Mouse (Mus musculus) liver, embryonic 14.5 days (tissue): ENCODE data around the gene Gpr142. TPM values are rescaled to one million over a fixed set of nuclear protein-coding genes. Genes with fewer than 3 reads are reported as not detected.

Source experiments
- ATAC-seq: fragments of 200-750 bp; cut with Nextera tagmentation; 2 replicates; pipeline ENCODE4 v1.8.0; 2017; ENCODE audit warnings: moderate number of reproducible peaks, mild to moderate bottlenecking, moderate library complexity; ENCODE audit not compliant: insufficient read depth
- DNase-seq, 3 experiments: peaks; one replicate each; pipeline ENCODE4 v3.0.0-alpha.2; 2012 to 2013; ENCODE audit warnings: low read depth in 3 of 3, low spot score in 3 of 3
- H3K27ac ChIP-seq: fragments of 300-500 bp; sonication (generic); 2 replicates; pipeline ENCODE4 v1.5.1; 2014; ENCODE audit warnings: moderate library complexity, mild to moderate bottlenecking, control low read depth, inconsistent platforms
- H3K27me3 ChIP-seq: fragments of 300-500 bp; sonication (generic); 2 replicates; pipeline ENCODE4 v1.6.1; 2014; ENCODE audit warnings: mild to moderate bottlenecking, low read length, moderate library complexity; ENCODE audit not compliant: control insufficient read depth, insufficient read depth
- H3K36me3 ChIP-seq: fragments of 300-500 bp; sonication (generic); replicated peaks from 2 replicates; pipeline ENCODE4 v1.6.1; 2014; ENCODE audit warnings: low read depth; ENCODE audit not compliant: control insufficient read depth, insufficient read depth
- H3K4me1 ChIP-seq, 2 experiments: fragments of 200-500 bp in 1 of 2; fragments of 300-500 bp in 1 of 2; sonication (generic) in 1 of 2; replicated peaks; 2 replicates each; pipeline ENCODE4 v1.6.1; 2012 to 2014; ENCODE audit warnings: antibody characterized with exemption in 1 of 2, inconsistent platforms in 1 of 2, low read length in 1 of 2; ENCODE audit not compliant: control insufficient read depth in 2 of 2, insufficient read depth in 2 of 2
- H3K4me2 ChIP-seq: fragments of 300-500 bp; sonication (generic); 2 replicates; pipeline ENCODE4 v1.6.1; 2014; ENCODE audit warnings: low read depth, mild to moderate bottlenecking, control low read depth, moderate library complexity
- H3K4me3 ChIP-seq, 2 experiments: fragments of 200-500 bp in 1 of 2; fragments of 300-500 bp in 1 of 2; sonication (generic) in 1 of 2; 2 replicates each; pipeline ENCODE4 v1.5.1; 2012 to 2014; ENCODE audit warnings: low read depth in 2 of 2, low read length in 2 of 2, mild to moderate bottlenecking in 2 of 2, control low read depth in 1 of 2, inconsistent platforms in 1 of 2, moderate library complexity in 1 of 2; ENCODE audit not compliant: insufficient read depth in 1 of 2
- H3K9ac ChIP-seq: fragments of 300-500 bp; sonication (generic); replicated peaks from 2 replicates; pipeline ENCODE4 v1.6.1; 2014; ENCODE audit warnings: mild to moderate bottlenecking, control low read depth, moderate library complexity
- H3K9me3 ChIP-seq: fragments of 300-500 bp; sonication (generic); 2 replicates; pipeline ENCODE4 v1.6.1; 2016; ENCODE audit warnings: low read length, mixed read lengths; ENCODE audit not compliant: control insufficient read depth
- CTCF ChIP-seq: IDR thresholded peaks from 2 replicates; pipeline ENCODE4 v1.5.1; 2016; ENCODE audit warnings: antibody characterized with exemption, low read depth, control low read depth
- EP300 ChIP-seq: IDR thresholded peaks from 2 replicates; pipeline ENCODE4 v1.6.1; 2016; ENCODE audit warnings: antibody characterized with exemption, low read depth
- WGBS: fragments of 180-500 bp; shearing (Covaris S2); extraction: QIAGEN DNeasy Blood & Tissue Kit; methylation state at CpG from one replicate; pipeline ENCODE4 v1.1.7; 2014; ENCODE audit not compliant: insufficient replicate concordance; 5-methylcytosine and 5-hydroxymethylcytosine counted together
- polyA plus RNA-seq, 2 experiments: library from polyadenylated mRNA; depleted of rRNA in 1 of 2; stranded (reverse) in 1 of 2; unstranded in 1 of 2; fragments of >200 nt; fragmentation: Nextera tagmentation in 1 of 2; extraction: Ambion mirVana in 1 of 2; gene quantifications; 2 replicates each; pipeline versions ENCODE4 v1.2.1 to v1.2.3; 2012 to 2014

Gpr142 gene
- 0.04 TPM in 1 of 2 replicates, not detected in the other for polyA plus RNA-seq (2012; rRNA removed)
- polyA plus RNA-seq (2014; fragmentation: Nextera tagmentation; extraction: Ambion mirVana), result not detected in 2 replicates

- Histone ChIP-seq H3K4me1 (no peaks in the 10 kb centered on the region), H3K36me3 (no peaks in the 10 kb centered on the region), H3K4me3 (no peak within 1 kb of the TSS), H3K9me3 (no peaks in the 10 kb centered on the region), H3K27ac (no peak within 1 kb of the TSS), H3K9ac (no peak within 1 kb of the TSS), H3K27me3 (no peaks in the 10 kb centered on the region; the same call in 1 of the 2 replicates), H3K4me2 (no peak within 1 kb of the TSS)
- ATAC-seq (no peak), DNase-seq (no peak)
- TF ChIP-seq EP300, result no peak
- TF ChIP-seq CTCF, result no peak
- WGBS, result 48% methylated on average over 3 of the region's 3 CpGs
Observed at GRCm38 (mm10) chr11:114798624-114799023, at the start of gene Gpr142. Gene Gpr142 (plus strand): TSS chr11:114798924.

GRCm38 (mm10) chr11:114764820-114765818 lies 33.6 kb upstream of the Gpr142 start, which contains the start of gene Kif19a:
Gene Kif19a (plus strand): TSS chr11:114765388.
- no peaks in the 10 kb centered on the region for H3K9me3 ChIP-seq
- no peak within 1 kb of the TSS for H3K9ac ChIP-seq
- 3% methylated on average over 51 of the region's 51 CpGs for WGBS
- no peak within 1 kb of the TSS for H3K27ac ChIP-seq
- H3K4me3 ChIP-seq, result peak within 1 kb of the TSS; percentile 30
- peaks cover 2% of the 10 kb centered on the region; the same call in 1 of the 2 replicates for H3K27me3 ChIP-seq
- no peaks in the 10 kb centered on the region for H3K4me1 ChIP-seq
- TF ChIP-seq CTCF (no peak), EP300 (no peak)
- ATAC-seq (peak; percentile 65; the same call in 1 of the 2 replicates), DNase-seq (peak in 1 of 3 experiments; percentile 26)
- peak within 1 kb of the TSS; percentile 62 for H3K4me2 ChIP-seq
- H3K36me3 ChIP-seq, result no peaks in the 10 kb centered on the region

GRCm38 (mm10) chr11:114769911-114770310 lies 28.8 kb upstream of the Gpr142 start:
- TF ChIP-seq EP300 (no peak), CTCF (no peak)
- DNase-seq (no peak), ATAC-seq (no peak)
- H3K4me3 ChIP-seq, result no peak overlapping the region
- no peak overlapping the region for H3K27ac ChIP-seq
- peaks cover 2% of the 10 kb centered on the region; the same call in 1 of the 2 replicates for H3K27me3 ChIP-seq
- H3K9me3 ChIP-seq, result no peaks in the 10 kb centered on the region
- H3K4me2 ChIP-seq, result no peak overlapping the region
- no peaks in the 10 kb centered on the region for H3K36me3 ChIP-seq
- no peak overlapping the region for H3K9ac ChIP-seq
- no peaks in the 10 kb centered on the region for H3K4me1 ChIP-seq
- 49% methylated on average over 6 of the region's 6 CpGs for WGBS

GRCm38 (mm10) chr11:114771896-114772295 lies 26.8 kb upstream of the Gpr142 start:
- H3K36me3 ChIP-seq, result no peaks in the 10 kb centered on the region
- no peak for ATAC-seq
- H3K27ac ChIP-seq, result no peak overlapping the region
- TF ChIP-seq EP300, result no peak
- no peak for TF ChIP-seq CTCF
- no peak overlapping the region for H3K4me3 ChIP-seq
- H3K4me1 ChIP-seq, result no peaks in the 10 kb centered on the region
- H3K4me2 ChIP-seq, result no peak overlapping the region
- 42% methylated on average over 2 of the region's 2 CpGs for WGBS
- peaks cover under 1% of the 10 kb centered on the region; the same call in 1 of the 2 replicates for H3K27me3 ChIP-seq
- no peak overlapping the region for H3K9ac ChIP-seq
- DNase-seq, result no peak
- no peaks in the 10 kb centered on the region for H3K9me3 ChIP-seq

- H3K4me1 ChIP-seq, result no peaks in the 10 kb centered on the region
- no peak for TF ChIP-seq EP300
- TF ChIP-seq CTCF, result no peak
- no peaks in the 10 kb centered on the region for H3K36me3 ChIP-seq
- no peaks in the 10 kb centered on the region for H3K9me3 ChIP-seq
- WGBS, result 34% methylated on average over 9 of the region's 9 CpGs
- no peak overlapping the region for H3K4me2 ChIP-seq
- no peak overlapping the region for H3K4me3 ChIP-seq
- no peak overlapping the region for H3K27ac ChIP-seq
- no peak for DNase-seq
- ATAC-seq, result no peak
- no peaks in the 10 kb centered on the region; the same call in 1 of the 2 replicates for H3K27me3 ChIP-seq
- no peak overlapping the region for H3K9ac ChIP-seq
Observed at GRCm38 (mm10) chr11:114780076-114780475, 18.6 kb upstream of the Gpr142 start.
